Mouse (Mus musculus): Measurements from ENCODE around the gene Sfxn2. TPM values are rescaled to one million over a fixed set of nuclear protein-coding genes. Genes with fewer than 3 reads are reported as not detected.

Gene Sfxn2
- total and polyA plus RNA-seq, 3 experiments: 20.3 to 36.6 (median 21.2) TPM

GRCm38 (mm10) chr19:46602406-46602805 lies 29.2 kb downstream of the Sfxn2 start:
- Histone ChIP-seq H3K4me3 (ENCODE audit: control insufficient read depth in 1 of 2, insufficient read depth in 1 of 2, low read depth in 2 of 2, low read length in 2 of 2) (no peak overlapping the region), H3K9me3 (replicated peaks; ENCODE audit: insufficient read depth, low read length) (no peaks in the 10 kb centered on the region), H3K36me3 (ENCODE audit: control insufficient read depth in 1 of 2, insufficient read depth in 2 of 2, low read length in 2 of 2) (peaks cover 4 to 21% of the 10 kb centered on the region in 2 experiments; a peak in 3 of 4 replicates), H3K27ac (ENCODE audit: control insufficient read depth, low read depth, low read length) (no peak overlapping the region), H3K4me1 (ENCODE audit: control insufficient read depth in 1 of 2, insufficient read depth in 2 of 2, low read length in 2 of 2) (peaks cover 2 to 23% of the 10 kb centered on the region in 2 experiments), H3K27me3 (ENCODE audit: control insufficient read depth in 1 of 2, insufficient read depth in 2 of 2, low read length in 2 of 2) (no peaks in the 10 kb centered on the region), H3K9ac (ENCODE audit: control insufficient read depth, low read depth, low read length, poor library complexity, severe bottlenecking) (no peak overlapping the region), H3K79me2 (ENCODE audit: control insufficient read depth, insufficient read depth, low read length, poor library complexity) (peaks cover 41% of the 10 kb centered on the region)
- TF ChIP-seq UBTF (IDR thresholded peaks at IDR 0.05; ENCODE audit: borderline replicate concordance, insufficient read depth, low read depth, low read length) (no peak), TCF12 (IDR thresholded peaks at IDR 0.05; ENCODE audit: low read depth, low read length) (no peak), ELF1 (IDR thresholded peaks at IDR 0.05; ENCODE audit: low read depth, low read length) (no peak), JUND (IDR thresholded peaks at IDR 0.05; ENCODE audit: low read depth, low read length) (no peak)
- DNase-seq (ENCODE audit: low read depth, low spot score): no peak

DNA sequence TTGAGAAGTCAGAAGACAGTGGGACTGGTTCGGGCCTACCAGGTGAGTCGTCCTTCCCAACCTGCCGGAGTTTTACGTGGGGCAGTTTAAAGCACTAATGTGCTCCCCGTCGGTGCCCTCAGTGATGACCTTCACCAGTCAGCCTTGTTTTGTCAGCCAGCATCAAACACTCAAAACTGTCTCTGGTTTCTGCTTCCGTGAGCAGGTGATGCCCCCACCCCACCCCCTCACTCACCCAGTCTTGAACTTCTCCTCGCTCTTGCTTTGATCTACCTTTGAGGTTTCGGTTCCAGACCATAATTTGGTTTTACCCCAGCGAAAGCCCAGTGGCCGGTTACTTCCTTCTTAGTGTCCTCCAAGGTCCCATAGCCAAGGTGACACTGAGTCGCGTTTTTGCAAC lies 33.6 kb downstream of the Sfxn2 start:
- no peaks in the 10 kb centered on the region for H3K27me3 ChIP-seq (ENCODE audit: control insufficient read depth in 1 of 2, insufficient read depth in 2 of 2, low read length in 2 of 2)
- no peak for DNase-seq (ENCODE audit: low read depth, low spot score)
- peaks cover 5 to 14% of the 10 kb centered on the region in 2 experiments; a peak in 2 of 4 replicates for H3K4me1 ChIP-seq (ENCODE audit: control insufficient read depth in 1 of 2, insufficient read depth in 2 of 2, low read length in 2 of 2)
- H3K27ac ChIP-seq (ENCODE audit: control insufficient read depth, low read depth, low read length): no peak overlapping the region
- H3K9ac ChIP-seq (ENCODE audit: control insufficient read depth, low read depth, low read length, poor library complexity, severe bottlenecking): no peak overlapping the region
- H3K79me2 ChIP-seq (ENCODE audit: control insufficient read depth, insufficient read depth, low read length, poor library complexity): peaks cover 18% of the 10 kb centered on the region
- no peaks in the 10 kb centered on the region for H3K9me3 ChIP-seq (replicated peaks; ENCODE audit: insufficient read depth, low read length)
- H3K4me3 ChIP-seq (ENCODE audit: control insufficient read depth in 1 of 2, insufficient read depth in 1 of 2, low read depth in 2 of 2, low read length in 2 of 2): no peak overlapping the region
- peaks cover 6 to 7% of the 10 kb centered on the region in 2 experiments; a peak in 3 of 4 replicates for H3K36me3 ChIP-seq (ENCODE audit: control insufficient read depth in 1 of 2, insufficient read depth in 2 of 2, low read length in 2 of 2)
- TF ChIP-seq MYB (IDR thresholded peaks at IDR 0.05; ENCODE audit: low read depth, low read length) (no peak), NELFE (IDR thresholded peaks at IDR 0.05; ENCODE audit: low read depth, low read length) (no peak), NRF1 (IDR thresholded peaks at IDR 0.05; ENCODE audit: insufficient read depth, low read depth, low read length, poor library complexity, severe bottlenecking) (no peak), JUND (IDR thresholded peaks at IDR 0.05; ENCODE audit: low read depth, low read length) (no peak), HCFC1 (IDR thresholded peaks at IDR 0.05; ENCODE audit: low read depth, low read length) (no peak), EP300 (IDR thresholded peaks at IDR 0.05; ENCODE audit: low read depth in 1 of 2, low read length in 2 of 2) (no peak), MAZ (IDR thresholded peaks at IDR 0.05; ENCODE audit: low read depth, low read length) (no peak), BHLHE40 (IDR thresholded peaks at IDR 0.05; ENCODE audit: borderline replicate concordance, low read depth, low read length) (no peak), ELF1 (IDR thresholded peaks at IDR 0.05; ENCODE audit: low read depth, low read length) (no peak), ETS1 (IDR thresholded peaks at IDR 0.05; ENCODE audit: low read depth, low read length) (no peak), USF1 (IDR thresholded peaks at IDR 0.05; ENCODE audit: low read depth, low read length) (no peak), ZKSCAN1 (IDR thresholded peaks at IDR 0.05; ENCODE audit: low read depth, low read length) (no peak), POLR2AphosphoS2 (IDR thresholded peaks at IDR 0.05; ENCODE audit: low read length) (no peak)

All from MEL (cell line).